9 mouse cellular contexts compared by ENCODE assay signal in the genomic region with DNA sequence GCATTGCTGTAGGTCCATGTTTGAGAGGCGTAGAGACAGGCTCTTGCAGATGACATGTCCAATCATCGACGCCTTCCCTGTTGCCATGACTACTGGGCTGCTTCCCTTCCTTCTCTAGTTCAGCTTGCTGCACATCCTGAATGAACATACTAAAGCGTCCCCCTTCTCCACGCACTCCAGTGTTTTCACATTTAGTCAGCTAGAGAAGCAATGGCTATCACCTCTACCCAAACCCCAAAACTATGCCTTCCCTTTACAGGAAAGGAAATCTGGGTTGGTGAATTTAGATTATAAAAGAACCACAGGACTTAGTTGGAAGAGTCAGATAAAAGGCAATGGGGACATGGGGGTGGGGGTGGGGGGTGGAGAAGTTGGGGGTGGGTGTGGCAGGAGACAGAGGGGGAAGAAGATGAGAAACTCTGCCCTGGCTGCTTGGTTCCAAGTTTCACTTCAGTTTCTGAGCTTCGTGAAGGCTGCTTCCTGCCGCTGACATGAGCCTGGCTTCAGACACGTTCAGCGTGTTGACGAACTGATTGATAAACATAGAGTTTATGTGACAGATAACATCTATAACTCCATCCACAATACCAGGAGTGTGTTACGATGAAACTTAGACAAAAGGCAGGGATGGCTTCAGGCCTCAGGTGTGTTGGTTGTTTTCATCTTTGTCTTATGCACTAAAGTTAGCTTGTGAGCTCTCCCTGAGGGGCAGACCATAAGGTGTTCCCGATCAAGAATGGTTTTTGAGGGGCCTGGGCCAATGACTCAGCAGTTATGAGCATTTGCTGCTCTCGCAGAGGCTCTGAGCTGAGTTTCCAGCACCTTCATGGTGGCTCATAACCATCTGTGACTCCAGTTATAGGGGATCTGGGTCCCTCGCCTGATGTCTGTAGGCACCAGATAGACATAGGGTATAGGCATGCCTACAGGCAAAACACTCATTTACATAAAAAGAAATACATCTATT. TPM values are rescaled to one million over a fixed set of nuclear protein-coding genes. Genes with fewer than 3 reads are reported as not detected.
DNase-seq lines count a peak whose midpoint lies in the region; TF ChIP-seq lines count a peak whose summit lies in the region.
"Had no signal": no experiment of that assay in that cellular context is flagged by ENCODE, and none has a peak within 500 bp of the region (broad histone marks: within the 10 kb centered on the region; RNA-seq: fewer than 3 reads in every experiment).

No protein-coding gene starts in this region.

- H3K27me3 ChIP-seq in embryonic facial prominence, embryonic 10.5 days (replicated peaks; ENCODE audit: low read depth, poor library complexity, severe bottlenecking): no peaks in the 10 kb centered on the region
- H3K27me3 ChIP-seq in megakaryocyte, embryonic 14.5 days (replicated peaks): no peaks in the 10 kb centered on the region
- no peaks in the 10 kb centered on the region for H3K27me3 ChIP-seq in small intestine, adult 2 months (ENCODE audit: control insufficient read depth, insufficient read depth, low read length)
- H3K27me3 ChIP-seq: embryonic facial prominence, embryonic 13.5 days had no signal

- no peaks in the 10 kb centered on the region for H3K9me3 ChIP-seq in embryonic facial prominence, embryonic 10.5 days
- H3K9me3 ChIP-seq in megakaryocyte, embryonic 14.5 days: no peaks in the 10 kb centered on the region
- H3K9me3 ChIP-seq: embryonic facial prominence, embryonic 13.5 days had no signal

- no peak for TF ChIP-seq POLR2A in small intestine, adult 2 months (IDR thresholded peaks at IDR 0.05; ENCODE audit: low read depth, low read length)

- no peak for TF ChIP-seq CTCF in small intestine, adult 2 months (IDR thresholded peaks at IDR 0.05; ENCODE audit: extremely low read depth, insufficient read length, insufficient replicate concordance, low read depth, low read length)

- no peak overlapping the region for H3K4me3 ChIP-seq in embryonic facial prominence, embryonic 10.5 days
- H3K4me3 ChIP-seq in megakaryocyte, embryonic 14.5 days (replicated peaks): peak overlapping the region; percentile 86
- no peak overlapping the region for H3K4me3 ChIP-seq in small intestine, adult 2 months (ENCODE audit: low read depth, low read length)
- H3K4me3 ChIP-seq: embryonic facial prominence, embryonic 13.5 days had no signal

- H3K36me3 ChIP-seq in embryonic facial prominence, embryonic 10.5 days (replicated peaks): no peaks in the 10 kb centered on the region
- peaks cover 99% of the 10 kb centered on the region for H3K36me3 ChIP-seq in megakaryocyte, embryonic 14.5 days (replicated peaks; ENCODE audit: low read length)
- H3K36me3 ChIP-seq in small intestine, adult 2 months (ENCODE audit: control insufficient read depth, insufficient read depth, low read length): peaks cover 16% of the 10 kb centered on the region
- H3K36me3 ChIP-seq: embryonic facial prominence, embryonic 13.5 days had no signal

- intact Hi-C loops in left cerebral cortex, postnatal 10 days (cut with DNase I): no loop called here

- WGBS in embryonic facial prominence, embryonic 10.5 days: 76% methylated on average over 14 of the region's 14 CpGs
- 67% methylated on average over 14 of the region's 14 CpGs for WGBS in small intestine, adult 2 months

- peaks cover 29% of the 10 kb centered on the region for H3K4me1 ChIP-seq in embryonic facial prominence, embryonic 10.5 days
- peaks cover 100% of the 10 kb centered on the region for H3K4me1 ChIP-seq in megakaryocyte, embryonic 14.5 days
- H3K4me1 ChIP-seq in small intestine, adult 2 months (ENCODE audit: control insufficient read depth, insufficient read depth, insufficient read length, low read length): peaks cover 15% of the 10 kb centered on the region

- H3K27ac ChIP-seq in embryonic facial prominence, embryonic 10.5 days (replicated peaks): no peak overlapping the region; the same call in 1 of the 2 replicates
- H3K27ac ChIP-seq in small intestine, adult 2 months (ENCODE audit: insufficient read depth, low read depth, low read length): peak overlapping the region; percentile 67

- peak; percentile 24 for DNase-seq in kidney, postnatal 14 days
- DNase-seq in kidney, adult 11 months: no peak
- peak; percentile 55 for DNase-seq in embryonic facial prominence, embryonic 10.5 days (ENCODE audit: low spot score)
- DNase-seq in heart, postnatal 4 days: peak; percentile 61
- peak; percentile 73 to 83 for DNase-seq in left cerebral cortex, postnatal 10 days (ENCODE audit: extremely low spot score in 1 of 2, low spot score in 2 of 2)
- DNase-seq in gastrocnemius, adult 8-10 months (ENCODE audit: low spot score in 2 of 2): no peak

RNA-seq across cellular contexts. Expression of a gene that starts 28.1 kb away (rescaled TPM):
- 2.1 and 2.3 TPM in 2 replicates for polyA plus RNA-seq in embryonic facial prominence, embryonic 10.5 days (2016; fragmentation: Nextera tagmentation; extraction: Ambion mirVana)
- 1 to 10 TPM; 7.6 to 7.8 TPM for total RNA-seq in heart, postnatal 4 days (2021)
- total RNA-seq in left cerebral cortex, postnatal 10 days (2021): 1 to 10 TPM; 2.4 to 4.0 TPM
- polyA plus RNA-seq in megakaryocyte, embryonic 14.5 days (2012; ENCODE audit: insufficient read depth, low replicate concordance): 8.0 and 32.0 TPM in 2 replicates
- 2.9 and 8.8 TPM in 2 replicates for polyA plus RNA-seq in small intestine, adult 2 months (2012; rRNA removed)
- total RNA-seq in gastrocnemius, adult 8-10 months (2022): 1 to 10 TPM; 1.2 to 2.4 (median 1.9) TPM

RNA-seq across cellular contexts. Expression of a gene that starts 34.9 kb away (rescaled TPM):
- polyA plus RNA-seq in embryonic facial prominence, embryonic 10.5 days (2016; fragmentation: Nextera tagmentation; extraction: Ambion mirVana): 86.7 and 88.8 TPM in 2 replicates
- total RNA-seq in heart, postnatal 4 days (2021): 10 to 100 TPM; 74.1 to 79.4 TPM
- 10 to 100 TPM; 66.2 to 68.8 TPM for total RNA-seq in left cerebral cortex, postnatal 10 days (2021)
- polyA plus RNA-seq in megakaryocyte, embryonic 14.5 days (2012; ENCODE audit: insufficient read depth, low replicate concordance): 5.9 and 25.2 TPM in 2 replicates
- polyA plus RNA-seq in small intestine, adult 2 months (2012; rRNA removed): 7.3 and 9.4 TPM in 2 replicates
- total RNA-seq in gastrocnemius, adult 8-10 months (2022): 10 to 100 TPM; 46.7 to 51.7 (median 50.5) TPM

Comparison
In these comparisons a context has a peak if more than half of its experiments do, and no peak if none do; other contexts are left out.
1. DNase-seq: peak in kidney, postnatal 14 days (single experiment), embryonic facial prominence, embryonic 10.5 days (single experiment), heart, postnatal 4 days (single experiment) and left cerebral cortex, postnatal 10 days (2 of 2); none in kidney, adult 11 months (single experiment) and gastrocnemius, adult 8-10 months (0 of 2).